Mouse (Mus musculus) limb, embryonic 11.5 days (tissue): ENCODE data around the gene Ccr7. TPM values are rescaled to one million over a fixed set of nuclear protein-coding genes. Genes with fewer than 3 reads are reported as not detected.

Source experiments
- ATAC-seq: fragments of 200-750 bp; cut with Nextera tagmentation; 2 replicates; pipeline ENCODE4 v1.8.0; 2017; ENCODE audit warnings: low read depth; ENCODE audit not compliant: insufficient number of reproducible peaks, low FRiP score, low TSS enrichment
- DNase-seq: peaks from one replicate; pipeline ENCODE4 v3.0.0-alpha.2; 2015; ENCODE audit warnings: low spot score
- H3K27ac ChIP-seq: fragments of 300-500 bp; sonication (generic); replicated peaks from 2 replicates; pipeline ENCODE4 v1.5.1; 2014; ENCODE audit warnings: low read depth, mild to moderate bottlenecking, low read length
- H3K27me3 ChIP-seq: fragments of 300-500 bp; sonication (generic); 2 replicates; pipeline ENCODE4 v1.6.1; 2014; ENCODE audit warnings: mild to moderate bottlenecking, low read length, mixed read lengths; ENCODE audit not compliant: control insufficient read depth, insufficient read depth
- H3K36me3 ChIP-seq: fragments of 300-500 bp; sonication (generic); 2 replicates; pipeline ENCODE4 v1.6.1; 2014; ENCODE audit warnings: mild to moderate bottlenecking, low read length, moderate library complexity, mixed read lengths; ENCODE audit not compliant: control insufficient read depth, insufficient read depth
- H3K4me1 ChIP-seq: fragments of 300-500 bp; sonication (generic); 2 replicates; pipeline ENCODE4 v1.6.1; 2014; ENCODE audit warnings: low read length, mixed read lengths; ENCODE audit not compliant: control insufficient read depth, insufficient read depth
- H3K4me2 ChIP-seq: fragments of 300-500 bp; sonication (generic); 2 replicates; pipeline ENCODE4 v1.6.1; 2014; ENCODE audit warnings: low read depth, mild to moderate bottlenecking, moderate library complexity; ENCODE audit not compliant: severe bottlenecking
- H3K4me3 ChIP-seq: fragments of 300-500 bp; sonication (generic); 2 replicates; pipeline ENCODE4 v1.5.1; 2014; ENCODE audit warnings: low read depth, low read length
- H3K9ac ChIP-seq: fragments of 300-500 bp; sonication (generic); 2 replicates; pipeline ENCODE4 v1.6.1; 2014; ENCODE audit warnings: mild to moderate bottlenecking, low read length
- H3K9me3 ChIP-seq: fragments of 300-500 bp; sonication (generic); 2 replicates; pipeline ENCODE4 v1.6.1; 2016; ENCODE audit warnings: low read length; ENCODE audit not compliant: control insufficient read depth
- WGBS: fragments of 180-500 bp; shearing (Covaris S2); extraction: QIAGEN DNeasy Blood & Tissue Kit; methylation state at CpG from one replicate; pipeline ENCODE4 v1.1.7; 2014; 5-methylcytosine and 5-hydroxymethylcytosine counted together
- polyA plus RNA-seq: library from polyadenylated mRNA; unstranded; fragments of >200 nt; fragmentation: Nextera tagmentation; extraction: Ambion mirVana; gene quantifications from 2 replicates; pipeline ENCODE4 v1.2.1, GENCODE M21; 2014

Ccr7 gene
- polyA plus RNA-seq, 1 experiment from 2014 or later = 1.3 TPM

- Histone ChIP-seq H3K9me3 (no peaks in the 10 kb centered on the region), H3K4me3 (no peak overlapping the region), H3K36me3 (no peaks in the 10 kb centered on the region), H3K27me3 (no peaks in the 10 kb centered on the region), H3K4me1 (peaks cover 8% of the 10 kb centered on the region), H3K27ac (no peak overlapping the region), H3K9ac (no peak overlapping the region), H3K4me2 (no peak overlapping the region)
- DNase-seq = no peak
- no peak for ATAC-seq
- WGBS = 87% methylated on average over 8 of the region's 8 CpGs
Observed at GRCm38 (mm10) chr11:99101693-99102092, 53.2 kb downstream of the Ccr7 start.

- Histone ChIP-seq H3K4me2 (no peak overlapping the region), H3K4me3 (no peak overlapping the region), H3K9me3 (no peaks in the 10 kb centered on the region), H3K9ac (no peak overlapping the region), H3K36me3 (no peaks in the 10 kb centered on the region), H3K27me3 (no peaks in the 10 kb centered on the region), H3K4me1 (peaks cover 5% of the 10 kb centered on the region), H3K27ac (no peak overlapping the region)
- ATAC-seq (no peak), DNase-seq (no peak)
- WGBS = 86% methylated on average over 5 of the region's 5 CpGs
Observed at GRCm38 (mm10) chr11:99100215-99100614, 54.7 kb downstream of the Ccr7 start.

- no peak for DNase-seq
- H3K36me3 ChIP-seq = no peaks in the 10 kb centered on the region
- no peak overlapping the region for H3K4me3 ChIP-seq
- peaks cover 8% of the 10 kb centered on the region for H3K4me1 ChIP-seq
- H3K9ac ChIP-seq = no peak overlapping the region
- H3K9me3 ChIP-seq = no peaks in the 10 kb centered on the region
- 93% methylated on average over 7 of the region's 7 CpGs for WGBS
- no peak overlapping the region for H3K4me2 ChIP-seq
- no peak overlapping the region for H3K27ac ChIP-seq
- no peak for ATAC-seq
- no peaks in the 10 kb centered on the region for H3K27me3 ChIP-seq
Observed at GRCm38 (mm10) chr11:99099516-99099915, 55.4 kb downstream of the Ccr7 start.

GRCm38 (mm10) chr11:99098924-99099323 is 56.0 kb downstream of the Ccr7 start:
- no peaks in the 10 kb centered on the region for H3K27me3 ChIP-seq
- no peaks in the 10 kb centered on the region for H3K36me3 ChIP-seq
- H3K9ac ChIP-seq = no peak overlapping the region
- no peaks in the 10 kb centered on the region for H3K9me3 ChIP-seq
- H3K4me3 ChIP-seq = no peak overlapping the region
- 88% methylated on average over 9 of the region's 9 CpGs for WGBS
- H3K4me1 ChIP-seq = peaks cover 8% of the 10 kb centered on the region
- H3K27ac ChIP-seq = no peak overlapping the region; the same call in 1 of the 2 replicates
- ATAC-seq = no peak
- no peak overlapping the region for H3K4me2 ChIP-seq
- DNase-seq = no peak

- Histone ChIP-seq H3K9ac (no peak overlapping the region), H3K4me1 (peaks cover 8% of the 10 kb centered on the region; the same call in 1 of the 2 replicates), H3K9me3 (no peaks in the 10 kb centered on the region), H3K27ac (peak overlapping the region; percentile 57), H3K4me3 (no peak overlapping the region), H3K27me3 (no peaks in the 10 kb centered on the region), H3K36me3 (no peaks in the 10 kb centered on the region), H3K4me2 (no peak overlapping the region)
- WGBS = 42% methylated on average over 8 of the region's 8 CpGs
- DNase-seq (no peak), ATAC-seq (no peak)
Observed at GRCm38 (mm10) chr11:99096996-99097774, 57.7 kb downstream of the Ccr7 start.

GRCm38 (mm10) chr11:99096417-99096816 is 58.5 kb downstream of the Ccr7 start:
- H3K36me3 ChIP-seq = no peaks in the 10 kb centered on the region
- 36% methylated on average over 4 of the region's 4 CpGs for WGBS
- no peaks in the 10 kb centered on the region for H3K27me3 ChIP-seq
- peaks cover 8% of the 10 kb centered on the region; the same call in 1 of the 2 replicates for H3K4me1 ChIP-seq
- H3K4me2 ChIP-seq = no peak overlapping the region
- DNase-seq (peak; percentile 53), ATAC-seq (peak; percentile 31; the same call in 1 of the 2 replicates)
- no peak overlapping the region for H3K9ac ChIP-seq
- H3K4me3 ChIP-seq = no peak overlapping the region
- H3K9me3 ChIP-seq = no peaks in the 10 kb centered on the region
- H3K27ac ChIP-seq = peak overlapping the region; percentile 97

- ATAC-seq (peak; percentile 27; the same call in 1 of the 2 replicates), DNase-seq (peak; percentile 64)
- H3K4me2 ChIP-seq = no peak overlapping the region
- no peaks in the 10 kb centered on the region for H3K9me3 ChIP-seq
- H3K27me3 ChIP-seq = no peaks in the 10 kb centered on the region
- 25% methylated on average over 4 of the region's 4 CpGs for WGBS
- no peak overlapping the region for H3K4me3 ChIP-seq
- H3K36me3 ChIP-seq = no peaks in the 10 kb centered on the region
- no peak overlapping the region for H3K9ac ChIP-seq
- peak overlapping the region; percentile 97 for H3K27ac ChIP-seq
- peaks cover 8% of the 10 kb centered on the region; the same call in 1 of the 2 replicates for H3K4me1 ChIP-seq
Observed at GRCm38 (mm10) chr11:99095759-99096158, 59.1 kb downstream of the Ccr7 start.

GRCm38 (mm10) chr11:99094911-99095676 is 59.8 kb downstream of the Ccr7 start:
- Histone ChIP-seq H3K9ac (no peak overlapping the region), H3K27ac (peak overlapping the region; percentile 97), H3K4me3 (no peak overlapping the region), H3K27me3 (no peaks in the 10 kb centered on the region), H3K4me2 (no peak overlapping the region), H3K36me3 (no peaks in the 10 kb centered on the region), H3K4me1 (peaks cover 8% of the 10 kb centered on the region; the same call in 1 of the 2 replicates), H3K9me3 (no peaks in the 10 kb centered on the region)
- ATAC-seq = peak; percentile 41; the same call in 1 of the 2 replicates
- peak; percentile 58 for DNase-seq
- WGBS = 46% methylated on average over 2 of the region's 2 CpGs
